Mouse (Mus musculus): ENCODE measurements at regions not wholly inside any gene's neighbourhood (a gene's known extent, or its start where the extent isn't known, plus 50 kb on each side); places are given as distances from the start of the nearest gene placed in this dataset.

GRCm38 (mm10) chr4:53218291-53218640 is 58.6 kb upstream of the Abca1 start:
- WGBS: 36% methylated on average over 5 of the region's 5 CpGs
- ATAC-seq (ENCODE audit: insufficient number of reproducible peaks, low FRiP score, low TSS enrichment, low read depth): no peak
- H3K4me3 ChIP-seq (replicated peaks): peak overlapping the region; percentile 54
- peak overlapping the region; percentile 86 for H3K4me2 ChIP-seq (replicated peaks)
- H3K27me3 ChIP-seq: no peaks in the 10 kb centered on the region
- H3K9ac ChIP-seq: no peak overlapping the region
- no peaks in the 10 kb centered on the region for H3K36me3 ChIP-seq
- H3K4me1 ChIP-seq: peaks cover 23% of the 10 kb centered on the region
- H3K9me3 ChIP-seq (replicated peaks): no peaks in the 10 kb centered on the region
- peak overlapping the region; percentile 90 for H3K27ac ChIP-seq (replicated peaks)

DNA sequence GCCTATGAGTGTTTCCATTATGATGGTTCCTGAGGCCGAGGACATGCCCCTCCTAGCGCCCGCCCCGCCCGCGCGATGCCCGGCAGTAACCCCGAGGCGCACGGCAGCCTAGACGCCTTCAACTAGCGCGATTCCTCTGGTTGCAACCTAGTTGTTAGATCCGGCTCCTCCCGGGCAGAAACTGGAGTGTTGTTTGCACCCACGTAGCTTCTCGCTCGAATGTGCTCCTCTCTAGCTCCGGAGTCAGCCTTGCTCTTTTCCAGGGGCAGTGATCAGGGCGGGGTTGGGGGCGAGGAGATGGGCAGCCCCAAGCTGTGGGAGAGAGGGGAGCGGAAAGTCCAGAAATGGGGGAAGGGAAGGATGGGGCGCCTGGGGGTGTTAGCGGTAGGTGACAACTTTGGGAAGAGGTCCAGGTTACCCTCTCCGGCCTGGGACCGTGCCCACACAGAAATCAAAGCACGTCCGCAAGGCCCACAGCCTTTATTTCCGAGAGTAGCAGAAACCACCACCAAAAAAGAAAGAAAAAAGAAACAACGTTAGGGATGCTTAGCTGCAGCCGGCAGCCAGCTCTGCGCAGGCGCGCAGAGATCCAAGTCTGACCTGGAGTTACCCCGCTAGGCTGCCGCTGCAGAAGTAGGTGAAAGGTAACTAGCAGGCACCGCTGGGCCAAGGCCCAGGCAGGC is 58.1 kb upstream of the Abca1 start:
- peak; percentile 81 for ATAC-seq (ENCODE audit: insufficient number of reproducible peaks, low FRiP score, low TSS enrichment, low read depth)
- Histone ChIP-seq H3K27me3 (no peaks in the 10 kb centered on the region), H3K4me1 (peaks cover 23% of the 10 kb centered on the region), H3K4me3 (replicated peaks) (peak overlapping the region; percentile 54), H3K9me3 (replicated peaks) (no peaks in the 10 kb centered on the region), H3K9ac (peak overlapping the region; percentile 31; the same call in 1 of the 2 replicates), H3K4me2 (replicated peaks) (peak overlapping the region; percentile 86), H3K36me3 (no peaks in the 10 kb centered on the region), H3K27ac (replicated peaks) (peak overlapping the region; percentile 90)
- WGBS: under 1% methylated on average over 38 of the region's 38 CpGs

DNA sequence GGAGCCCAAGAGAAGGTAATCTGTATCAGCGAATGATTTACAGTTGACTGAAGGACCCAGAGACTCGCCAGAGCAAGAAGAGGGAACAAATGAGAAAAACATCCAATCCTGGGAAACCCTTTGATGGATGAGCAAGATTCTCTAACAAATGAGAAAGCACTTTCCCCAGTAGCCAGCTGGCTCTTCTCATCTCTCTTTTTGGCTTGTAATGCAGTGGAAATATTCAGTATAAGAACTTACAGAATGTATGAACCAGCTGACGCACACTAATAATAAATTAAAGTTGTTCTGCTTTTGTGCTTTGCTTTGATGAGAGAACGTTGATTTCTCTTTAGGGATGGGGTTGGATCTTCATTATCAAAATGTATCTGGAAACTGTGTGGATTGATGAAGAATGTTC is 52.8 kb upstream of the Abca1 start:
- 74% methylated on average over 4 of the region's 4 CpGs for WGBS
- ATAC-seq (ENCODE audit: insufficient number of reproducible peaks, low FRiP score, low TSS enrichment, low read depth): no peak
- H3K27ac ChIP-seq (replicated peaks): no peak overlapping the region
- no peaks in the 10 kb centered on the region for H3K9me3 ChIP-seq (replicated peaks)
- H3K4me1 ChIP-seq: peaks cover 5% of the 10 kb centered on the region
- H3K4me2 ChIP-seq (replicated peaks): no peak overlapping the region
- no peak overlapping the region for H3K9ac ChIP-seq
- no peaks in the 10 kb centered on the region for H3K27me3 ChIP-seq
- H3K36me3 ChIP-seq: no peaks in the 10 kb centered on the region
- H3K4me3 ChIP-seq (replicated peaks): no peak overlapping the region

GRCm38 (mm10) chr4:53210685-53211084 is 51.0 kb upstream of the Abca1 start:
- H3K9ac ChIP-seq: no peak overlapping the region
- H3K27me3 ChIP-seq: no peaks in the 10 kb centered on the region
- no peaks in the 10 kb centered on the region for H3K4me1 ChIP-seq
- no peaks in the 10 kb centered on the region for H3K36me3 ChIP-seq
- H3K27ac ChIP-seq (replicated peaks): no peak overlapping the region
- WGBS: 81% methylated on average over 3 of the region's 3 CpGs
- no peak overlapping the region for H3K4me2 ChIP-seq (replicated peaks)
- ATAC-seq (ENCODE audit: insufficient number of reproducible peaks, low FRiP score, low TSS enrichment, low read depth): no peak
- H3K4me3 ChIP-seq (replicated peaks): no peak overlapping the region
- H3K9me3 ChIP-seq (replicated peaks): no peaks in the 10 kb centered on the region

All from embryonic facial prominence, embryonic 15.5 days (tissue).